Mouse (Mus musculus) heart, adult 2 months (tissue): ENCODE data around the gene Xpc. TPM values are rescaled to one million over a fixed set of nuclear protein-coding genes. Genes with fewer than 3 reads are reported as not detected.
A peak's percentile ranks its signal among the peaks of the same experiment; 100 is the strongest.

ENCODE experiments used
- DNase-seq, 2 experiments: peaks; one replicate each; pipeline ENCODE4 v3.0.0; 2021
- H3K27ac ChIP-seq: fragments of 200-600 bp; 2 replicates; pipeline ENCODE4 v1.8.1; 2022
- H3K27me3 ChIP-seq: fragments of 200-500 bp; 2 replicates; pipeline ENCODE4 v1.6.1; 2012; ENCODE audit warnings: mild to moderate bottlenecking, low read length, inconsistent platforms, mixed read lengths; ENCODE audit not compliant: control insufficient read depth, insufficient read depth
- H3K36me3 ChIP-seq: fragments of 200-500 bp; 2 replicates; pipeline ENCODE4 v1.6.1; 2012; ENCODE audit warnings: low read length, inconsistent platforms; ENCODE audit not compliant: control insufficient read depth, insufficient read depth
- H3K4me1 ChIP-seq: fragments of 200-500 bp; 2 replicates; pipeline ENCODE4 v1.6.1; 2011; ENCODE audit warnings: low read length; ENCODE audit not compliant: control insufficient read depth, insufficient read depth
- H3K4me3 ChIP-seq: fragments of 200-600 bp; 2 replicates; pipeline ENCODE4 v1.8.1; 2022
- H3K79me2 ChIP-seq: fragments of 200-500 bp; replicated peaks from 2 replicates; pipeline ENCODE4 v1.6.1; 2012; ENCODE audit warnings: mild to moderate bottlenecking, inconsistent platforms, low read length, moderate library complexity, mixed read lengths; ENCODE audit not compliant: control insufficient read depth, insufficient read depth
- H3K9ac ChIP-seq: fragments of 200-500 bp; 2 replicates; pipeline ENCODE4 v1.6.1; 2012; ENCODE audit warnings: low read depth, mild to moderate bottlenecking, control low read depth, inconsistent platforms, low read length, mixed read lengths
- CTCF ChIP-seq: fragments of 200-600 bp; IDR thresholded peaks from 2 replicates; pipeline ENCODE4 v1.8.1; 2022; ENCODE audit warnings: antibody characterized with exemption, mild to moderate bottlenecking, moderate library complexity
- EP300 ChIP-seq: fragments of 200-500 bp; IDR thresholded peaks from 2 replicates; pipeline ENCODE4 v1.6.1; 2011; ENCODE audit warnings: low read depth, low read length, control low read depth; ENCODE audit not compliant: insufficient read depth
- POLR2A ChIP-seq: fragments of 200-500 bp; IDR thresholded peaks from 2 replicates; pipeline ENCODE4 v1.6.1; 2011; ENCODE audit warnings: mild to moderate bottlenecking, low read depth, low read length, control low read depth; ENCODE audit not compliant: insufficient read depth
- WGBS: fragments of 180-500 bp; shearing (Covaris S2); methylation state at CpG from one replicate; pipeline ENCODE4 v1.1.7; 2018; 5-methylcytosine and 5-hydroxymethylcytosine counted together
- intact Hi-C: fragments of 180-260 bp; cut with DNase I; formaldehyde crosslinking; loops from one replicate; pipeline ENCODE4 v1.15.1; 2025
- polyA plus RNA-seq: library from polyadenylated mRNA; depleted of rRNA; stranded (reverse); fragments of >200 nt; gene quantifications from 2 replicates; pipeline ENCODE4 v1.2.3, GENCODE M21; 2012
- total RNA-seq, 2 experiments: library from RNA; stranded (reverse); gene quantifications; 2 replicates each; pipeline ENCODE4 v1.2.3; 2021

The Xpc gene
- total and polyA plus RNA-seq, 3 experiments = 5.6 to 10.7 (median 9.3) TPM

DNA sequence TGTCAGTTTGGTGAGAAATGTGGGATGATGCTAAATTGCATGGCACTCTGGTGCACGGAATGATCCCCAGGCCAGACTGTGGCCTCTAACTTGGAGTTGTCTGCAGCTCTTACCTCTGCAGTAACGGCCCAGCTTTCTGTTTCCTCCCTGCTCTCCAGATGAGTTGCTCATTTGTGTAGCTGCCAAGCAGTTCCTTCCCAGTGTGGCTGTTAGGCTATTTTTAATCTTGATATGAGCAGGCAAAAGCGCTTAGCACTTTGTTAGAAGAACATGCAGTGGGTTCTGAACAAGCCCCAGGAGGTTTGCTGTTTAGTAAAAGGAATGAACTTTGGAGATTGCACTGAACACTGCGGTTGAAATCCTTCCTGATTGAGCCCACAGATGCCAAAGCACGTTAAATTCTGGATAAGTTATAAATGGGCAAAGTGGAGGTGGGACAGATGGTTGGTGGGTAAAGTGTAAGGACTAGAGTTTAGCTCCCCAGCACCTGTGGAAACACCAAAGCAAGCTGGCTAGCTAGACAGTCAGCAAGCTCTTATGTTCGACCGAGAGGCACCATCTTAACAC, 2.8 kb upstream of the Xpc start:
- TF ChIP-seq POLR2A = no peak
- TF ChIP-seq EP300 = no peak
- TF ChIP-seq CTCF = no peak
- no peak overlapping the region for H3K9ac ChIP-seq
- 51% methylated on average over 7 of the region's 7 CpGs for WGBS
- H3K27ac ChIP-seq = no peak overlapping the region; the same call in 1 of the 2 replicates
- H3K36me3 ChIP-seq = peaks cover 2% of the 10 kb centered on the region; the same call in 1 of the 2 replicates
- H3K4me3 ChIP-seq = no peak overlapping the region
- H3K4me1 ChIP-seq = peaks cover 5% of the 10 kb centered on the region
- H3K27me3 ChIP-seq = no peaks in the 10 kb centered on the region
- DNase-seq = no peak
- 0 out of 2 replicates have a peak, but pooled peaks cover 2% of the 10 kb centered on the region for H3K79me2 ChIP-seq
- intact Hi-C loops = loop anchor here (5.0 kb wide), 1 partner anchor 574 kb away; the partner anchor contains the start of gene Nr2c2

DNA sequence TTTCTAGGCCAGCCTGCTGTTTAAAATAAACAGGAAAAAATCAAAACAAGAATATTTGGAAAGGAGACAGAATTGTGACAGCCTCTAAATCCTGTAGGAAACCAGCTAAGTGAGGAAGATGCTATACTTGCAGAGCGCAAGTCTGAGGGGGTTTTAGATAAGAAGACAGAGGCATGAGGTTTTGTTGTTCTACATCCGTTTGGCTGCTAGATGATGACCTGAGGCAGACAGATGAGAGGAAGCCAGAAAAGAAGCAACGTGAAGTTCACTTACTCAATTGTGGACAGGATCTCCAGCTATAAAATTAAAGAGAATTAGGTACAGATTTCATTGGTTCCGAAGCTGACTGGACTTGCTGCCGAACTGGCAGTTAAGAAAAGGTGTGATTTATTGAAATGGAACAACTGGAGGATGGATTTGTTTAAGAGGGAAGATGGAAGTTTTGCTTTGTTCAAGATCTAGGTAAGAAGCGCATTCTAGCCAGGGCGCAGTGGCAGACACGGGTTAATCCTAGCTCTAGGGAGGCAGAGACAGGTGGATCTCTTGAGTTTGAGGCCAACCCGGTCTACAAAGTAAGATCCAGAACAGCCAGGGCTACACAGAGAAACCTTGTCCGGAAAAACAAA, 838 bp downstream of the Xpc start:
- Histone ChIP-seq H3K79me2 (0 out of 2 replicates have a peak, but pooled peaks cover 2% of the 10 kb centered on the region), H3K27ac (peak overlapping the region; percentile 75), H3K4me3 (peak overlapping the region; percentile 97), H3K27me3 (no peaks in the 10 kb centered on the region), H3K36me3 (peaks cover 2% of the 10 kb centered on the region; the same call in 1 of the 2 replicates), H3K4me1 (peaks cover 4% of the 10 kb centered on the region), H3K9ac (peak overlapping the region; percentile 88)
- intact Hi-C loops = loop anchor here (1.0 to 5.0 kb wide), 2 partner anchors 42 to 577 kb away; partner anchors contain the start of genes Chchd4, Nr2c2 and Tmem43
- no peak for DNase-seq
- TF ChIP-seq EP300 = no peak
- no peak for TF ChIP-seq CTCF
- TF ChIP-seq POLR2A = no peak
- 23% methylated on average over 10 of the region's 10 CpGs for WGBS

DNA sequence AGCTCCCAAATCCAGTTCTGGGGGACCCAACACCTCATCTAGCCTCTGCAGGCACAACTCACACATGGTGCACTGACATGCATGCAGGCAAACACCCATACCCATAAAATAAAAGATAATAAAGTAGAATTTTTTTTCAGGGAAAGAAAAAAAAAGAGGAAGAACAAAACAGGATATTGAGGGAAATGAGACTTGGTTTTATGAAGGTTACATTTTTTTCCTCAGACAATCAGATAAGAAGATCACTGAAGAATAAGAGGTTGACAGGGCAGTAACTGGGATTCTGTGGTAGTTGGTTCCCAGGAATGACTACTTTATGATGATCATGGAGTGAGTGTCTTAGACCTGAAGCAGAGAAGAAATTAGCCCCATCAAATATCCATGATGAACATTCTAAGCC, 1.6 kb downstream of the Xpc start:
- intact Hi-C loops = no loop called here
- H3K9ac ChIP-seq = no peak overlapping the region
- H3K27me3 ChIP-seq = no peaks in the 10 kb centered on the region
- no peak for DNase-seq
- 0 out of 2 replicates have a peak, but pooled peaks cover 2% of the 10 kb centered on the region for H3K79me2 ChIP-seq
- no peak overlapping the region for H3K4me3 ChIP-seq
- H3K4me1 ChIP-seq = peaks cover 4% of the 10 kb centered on the region
- H3K27ac ChIP-seq = no peak overlapping the region
- peaks cover 2% of the 10 kb centered on the region; the same call in 1 of the 2 replicates for H3K36me3 ChIP-seq
- TF ChIP-seq POLR2A = no peak
- TF ChIP-seq CTCF = no peak
- no peak for TF ChIP-seq EP300

- 0 out of 2 replicates have a peak, but pooled peaks cover 2% of the 10 kb centered on the region for H3K4me1 ChIP-seq
- H3K27ac ChIP-seq = no peak overlapping the region
- H3K27me3 ChIP-seq = no peaks in the 10 kb centered on the region
- intact Hi-C loops = no loop called here
- H3K36me3 ChIP-seq = no peaks in the 10 kb centered on the region
- TF ChIP-seq POLR2A (no peak), CTCF (no peak), EP300 (no peak)
- no peak for DNase-seq
- 63% methylated on average over 10 of the region's 10 CpGs for WGBS
- no peak overlapping the region for H3K4me3 ChIP-seq
- no peaks in the 10 kb centered on the region for H3K79me2 ChIP-seq
- H3K9ac ChIP-seq = no peak overlapping the region
Observed at GRCm38 (mm10) chr6:91510211-91510610, 5.5 kb downstream of the Xpc start.

DNA sequence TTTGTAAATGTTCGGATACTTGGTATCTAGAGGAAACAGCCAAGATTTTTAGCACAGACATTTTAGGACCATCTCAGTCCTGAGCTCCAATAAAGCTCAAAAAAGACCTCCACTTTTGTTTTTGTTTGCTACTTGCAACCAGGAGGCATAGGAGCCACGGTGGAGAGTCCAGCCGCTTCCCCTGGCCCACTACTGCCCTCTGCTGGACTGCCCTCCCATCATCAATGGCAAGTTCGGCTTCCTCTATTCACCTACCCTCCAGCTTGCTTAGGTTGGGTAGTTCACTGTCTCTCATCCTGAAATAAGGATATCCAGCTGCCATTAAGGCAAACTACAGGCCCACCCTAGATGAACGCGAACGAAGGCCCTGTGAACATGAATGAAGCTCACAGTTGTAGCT, 6.4 kb downstream of the Xpc start:
- no peaks in the 10 kb centered on the region for H3K36me3 ChIP-seq
- no peaks in the 10 kb centered on the region for H3K27me3 ChIP-seq
- WGBS = 40% methylated on average over 7 of the region's 7 CpGs
- no peak overlapping the region for H3K9ac ChIP-seq
- no peak overlapping the region for H3K4me3 ChIP-seq
- H3K79me2 ChIP-seq = no peaks in the 10 kb centered on the region
- H3K27ac ChIP-seq = no peak overlapping the region
- intact Hi-C loops = loop anchor here (5.0 kb wide), 1 partner anchor 222 kb away; no protein-coding TSS in a partner anchor
- no peaks in the 10 kb centered on the region for H3K4me1 ChIP-seq
- TF ChIP-seq POLR2A (no peak), CTCF (peak; percentile 97), EP300 (peak; percentile 52; the same call in 1 of the 2 replicates)
- peak; percentile 70 to 84 for DNase-seq

GRCm38 (mm10) chr6:91508041-91508440, 7.6 kb downstream of the Xpc start:
- intact Hi-C loops = loop anchor here (5.0 kb wide), 1 partner anchor 221 kb away; no protein-coding TSS in a partner anchor
- 80% methylated on average over 3 of the region's 3 CpGs for WGBS
- Histone ChIP-seq H3K36me3 (no peaks in the 10 kb centered on the region), H3K79me2 (no peaks in the 10 kb centered on the region), H3K4me1 (no peaks in the 10 kb centered on the region), H3K27me3 (no peaks in the 10 kb centered on the region), H3K9ac (no peak overlapping the region), H3K27ac (no peak overlapping the region), H3K4me3 (no peak overlapping the region)
- TF ChIP-seq POLR2A = no peak
- TF ChIP-seq EP300 = no peak
- no peak for DNase-seq
